Mouse (Mus musculus) adrenal gland, postnatal 14 days (tissue): ENCODE measurements around the gene Fam90a1a. TPM values are rescaled to one million over a fixed set of nuclear protein-coding genes. Genes with fewer than 3 reads are reported as not detected.
"Not testable (repeated sequence)": the region's sequence is repeated elsewhere in the genome, so short reads cannot be mapped to it uniquely, and the experiment has no call there.

Experiments used
- DNase-seq: peaks from one replicate; pipeline ENCODE4 v3.0.0; 2021; ENCODE audit warnings: mixed read lengths
- long read RNA-seq, 2 experiments: library from polyadenylated mRNA; stranded (forward); transcript quantifications; one replicate each; pipeline ENCODE4 v2.0.0; 2021
- total RNA-seq: library from RNA; stranded (reverse); gene quantifications from 2 replicates; pipeline ENCODE4 v1.2.3, GENCODE M21; 2021

The Fam90a1a gene
- total RNA-seq, result not detected in 2 replicates
- long read RNA-seq, experiment 1, result 0 reads
- long read RNA-seq, experiment 2, result 0 reads

- DNase-seq, result no peak
Observed at GRCm38 (mm10) chr8:21958414-21958813, at the start of gene Fam90a1a. Gene Fam90a1a, plus strand, starts transcription at chr8:21958714.

- DNase-seq, result no peak
Observed at GRCm38 (mm10) chr8:21911931-21912330, 46.6 kb upstream of the Fam90a1a start.

GRCm38 (mm10) chr8:21912554-21912953, 46.0 kb upstream of the Fam90a1a start:
- DNase-seq, result no peak

GRCm38 (mm10) chr8:21915625-21916024, 42.9 kb upstream of the Fam90a1a start:
- DNase-seq, result no peak

- not testable (repeated sequence) for DNase-seq
Observed at GRCm38 (mm10) chr8:21930754-21931153, 27.8 kb upstream of the Fam90a1a start.

GRCm38 (mm10) chr8:21932610-21933009, 25.9 kb upstream of the Fam90a1a start, which contains the start of gene Defb15:
Gene Defb15, minus strand, starts transcription at chr8:21932710.
- DNase-seq, result no peak

GRCm38 (mm10) chr8:21938052-21938451, 20.5 kb upstream of the Fam90a1a start, which contains the start of gene Defb35:
Gene Defb35, plus strand, starts transcription at chr8:21938352.
- DNase-seq, result not testable (repeated sequence)

GRCm38 (mm10) chr8:21946462-21946861, 12.1 kb upstream of the Fam90a1a start, which contains the start of gene Defb13:
Gene Defb13, plus strand, starts transcription at chr8:21946762.
- no peak for DNase-seq

- no peak for DNase-seq
Observed at GRCm38 (mm10) chr8:21947311-21948017, 11.1 kb upstream of the Fam90a1a start.

GRCm38 (mm10) chr8:21955321-21955720, 3.2 kb upstream of the Fam90a1a start:
- DNase-seq, result peak; percentile 64

- no peak for DNase-seq
Observed at GRCm38 (mm10) chr8:21956336-21956735, 2.2 kb upstream of the Fam90a1a start.

- DNase-seq, result no peak
Observed at GRCm38 (mm10) chr8:21966646-21967045, 8.1 kb downstream of the Fam90a1a start.

GRCm38 (mm10) chr8:21969475-21969874, 11.0 kb downstream of the Fam90a1a start, which contains the start of gene Ccdc70:
Gene Ccdc70, plus strand, starts transcription at chr8:21969775.
- DNase-seq, result no peak

GRCm38 (mm10) chr8:21978193-21978592, 19.7 kb downstream of the Fam90a1a start:
- no peak for DNase-seq

GRCm38 (mm10) chr8:21981664-21982337, 23.3 kb downstream of the Fam90a1a start:
- DNase-seq, result peak; percentile 12

- peak; percentile 76 for DNase-seq
Observed at GRCm38 (mm10) chr8:21992184-21992583, 33.7 kb downstream of the Fam90a1a start.

GRCm38 (mm10) chr8:21995181-21995580, 36.7 kb downstream of the Fam90a1a start:
- DNase-seq, result no peak

GRCm38 (mm10) chr8:22004750-22005522, 46.4 kb downstream of the Fam90a1a start:
- DNase-seq, result no peak

- DNase-seq, result no peak
Observed at GRCm38 (mm10) chr8:22006423-22006822, 47.9 kb downstream of the Fam90a1a start.

- DNase-seq, result no peak
Observed at GRCm38 (mm10) chr8:22009403-22009802, 50.9 kb downstream of the Fam90a1a start.

- DNase-seq, result no peak
Observed at GRCm38 (mm10) chr8:22013034-22013707, 54.7 kb downstream of the Fam90a1a start.
